Mouse (Mus musculus): ENCODE measurements at regions not wholly inside any gene's neighbourhood (a gene's known extent, or its start where the extent isn't known, plus 50 kb on each side); places are given as distances from the start of the nearest gene placed in this dataset.
A peak's percentile ranks its signal among the peaks of the same experiment; 100 is the strongest.

GRCm38 (mm10) chr16:93459497-93460240 lies 144.2 kb downstream of the Setd4 start:
- Histone ChIP-seq H3K27me3 (ENCODE audit: insufficient read depth, low read length) (no peaks in the 10 kb centered on the region), H3K27ac (peak overlapping the region; percentile 46; the same call in 1 of the 2 replicates), H3K4me2 (ENCODE audit: low read depth, low read length) (0 out of 2 replicates have a peak overlapping the region, but pooled peaks have one; percentile 31), H3K9me3 (ENCODE audit: low read length) (no peaks in the 10 kb centered on the region), H3K4me1 (ENCODE audit: insufficient read depth, low read length) (peaks cover 11% of the 10 kb centered on the region), H3K9ac (replicated peaks; ENCODE audit: low read length) (no peak overlapping the region), H3K4me3 (ENCODE audit: low read length) (no peak overlapping the region), H3K36me3 (ENCODE audit: insufficient read depth, low read length) (no peaks in the 10 kb centered on the region)
- DNase-seq (ENCODE audit: low spot score) = no peak
- no peak for TF ChIP-seq CTCF (IDR thresholded peaks at IDR 0.05; ENCODE audit: low read depth)
- peak; percentile 35; the same call in 1 of the 2 replicates for ATAC-seq
- 55% methylated on average over 12 of the region's 12 CpGs for WGBS

GRCm38 (mm10) chr16:93458598-93459496 lies 145.0 kb downstream of the Setd4 start:
- WGBS = 44% methylated on average over 25 of the region's 25 CpGs
- H3K4me2 ChIP-seq (ENCODE audit: low read depth, low read length) = peak overlapping the region; percentile 31
- peak; percentile 67 for DNase-seq (ENCODE audit: low spot score)
- H3K4me1 ChIP-seq (ENCODE audit: insufficient read depth, low read length) = peaks cover 11% of the 10 kb centered on the region
- H3K4me3 ChIP-seq (ENCODE audit: low read length) = no peak overlapping the region
- H3K36me3 ChIP-seq (ENCODE audit: insufficient read depth, low read length) = no peaks in the 10 kb centered on the region
- H3K27me3 ChIP-seq (ENCODE audit: insufficient read depth, low read length) = no peaks in the 10 kb centered on the region
- peak; percentile 76 for ATAC-seq
- peak overlapping the region; percentile 46; the same call in 1 of the 2 replicates for H3K27ac ChIP-seq
- no peak for TF ChIP-seq CTCF (IDR thresholded peaks at IDR 0.05; ENCODE audit: low read depth)
- no peaks in the 10 kb centered on the region for H3K9me3 ChIP-seq (ENCODE audit: low read length)
- H3K9ac ChIP-seq (replicated peaks; ENCODE audit: low read length) = no peak overlapping the region

GRCm38 (mm10) chr16:93458011-93458585 lies 145.8 kb downstream of the Setd4 start:
- H3K27ac ChIP-seq = no peak overlapping the region
- H3K4me2 ChIP-seq (ENCODE audit: low read depth, low read length) = no peak overlapping the region
- no peak for TF ChIP-seq CTCF (IDR thresholded peaks at IDR 0.05; ENCODE audit: low read depth)
- no peak overlapping the region for H3K4me3 ChIP-seq (ENCODE audit: low read length)
- DNase-seq (ENCODE audit: low spot score) (no peak), ATAC-seq (no peak)
- H3K36me3 ChIP-seq (ENCODE audit: insufficient read depth, low read length) = no peaks in the 10 kb centered on the region
- 89% methylated on average over 20 of the region's 20 CpGs for WGBS
- no peaks in the 10 kb centered on the region for H3K9me3 ChIP-seq (ENCODE audit: low read length)
- H3K9ac ChIP-seq (replicated peaks; ENCODE audit: low read length) = no peak overlapping the region
- peaks cover 11% of the 10 kb centered on the region for H3K4me1 ChIP-seq (ENCODE audit: insufficient read depth, low read length)
- no peaks in the 10 kb centered on the region for H3K27me3 ChIP-seq (ENCODE audit: insufficient read depth, low read length)

GRCm38 (mm10) chr16:93456706-93457425 lies 147.0 kb downstream of the Setd4 start:
- Histone ChIP-seq H3K9me3 (ENCODE audit: low read length) (no peaks in the 10 kb centered on the region), H3K9ac (replicated peaks; ENCODE audit: low read length) (no peak overlapping the region), H3K4me1 (ENCODE audit: insufficient read depth, low read length) (peaks cover 11% of the 10 kb centered on the region), H3K27me3 (ENCODE audit: insufficient read depth, low read length) (no peaks in the 10 kb centered on the region), H3K27ac (no peak overlapping the region), H3K36me3 (ENCODE audit: insufficient read depth, low read length) (no peaks in the 10 kb centered on the region), H3K4me3 (ENCODE audit: low read length) (no peak overlapping the region), H3K4me2 (ENCODE audit: low read depth, low read length) (no peak overlapping the region)
- 81% methylated on average over 17 of the region's 17 CpGs for WGBS
- ATAC-seq (no peak), DNase-seq (ENCODE audit: low spot score) (no peak)
- no peak for TF ChIP-seq CTCF (IDR thresholded peaks at IDR 0.05; ENCODE audit: low read depth)

GRCm38 (mm10) chr16:93454080-93454997 lies 149.5 kb downstream of the Setd4 start:
- peak; percentile 98 for TF ChIP-seq CTCF (IDR thresholded peaks at IDR 0.05; ENCODE audit: low read depth)
- Histone ChIP-seq H3K4me3 (ENCODE audit: low read length) (no peak overlapping the region), H3K27me3 (ENCODE audit: insufficient read depth, low read length) (no peaks in the 10 kb centered on the region), H3K36me3 (ENCODE audit: insufficient read depth, low read length) (no peaks in the 10 kb centered on the region), H3K9me3 (ENCODE audit: low read length) (no peaks in the 10 kb centered on the region), H3K4me2 (ENCODE audit: low read depth, low read length) (no peak overlapping the region), H3K4me1 (ENCODE audit: insufficient read depth, low read length) (peaks cover 9% of the 10 kb centered on the region), H3K9ac (replicated peaks; ENCODE audit: low read length) (no peak overlapping the region), H3K27ac (no peak overlapping the region)
- ATAC-seq = peak; percentile 50; the same call in 1 of the 2 replicates
- peak; percentile 95 for DNase-seq (ENCODE audit: low spot score)
- 29% methylated on average over 8 of the region's 8 CpGs for WGBS
